Mouse (Mus musculus) forebrain, embryonic 13.5 days (tissue): ENCODE data around the gene Abca7. TPM values are rescaled to one million over a fixed set of nuclear protein-coding genes. Genes with fewer than 3 reads are reported as not detected.

Source experiments
- polyA plus RNA-seq: library from polyadenylated mRNA; unstranded; fragments of >200 nt; fragmentation: Nextera tagmentation; extraction: Ambion mirVana; gene quantifications from 2 replicates; pipeline ENCODE4 v1.2.1, GENCODE M21; 2015

The Abca7 gene
- polyA plus RNA-seq, 1 experiment from 2014 or later: 3.1 TPM

Other genes starting within 250 kb of the Abca7 start
- gene Polrmt, start 249.9 kb upstream of the Abca7 start, polyA plus RNA-seq: 39.1 and 43.8 TPM in 2 replicates
- 0.48 and 0.71 TPM in 2 replicates for gene Fgf22, start 241.4 kb upstream of the Abca7 start, polyA plus RNA-seq
- 70.9 and 74.8 TPM in 2 replicates for gene Rnf126, start 229.5 kb upstream of the Abca7 start, polyA plus RNA-seq
- 0.40 and 0.62 TPM in 2 replicates for gene Fstl3, start 219.2 kb upstream of the Abca7 start, polyA plus RNA-seq
- gene Prss57, start 205.5 kb upstream of the Abca7 start, polyA plus RNA-seq: 0.09 and 0.13 TPM in 2 replicates
- gene Palm, start 202.9 kb upstream of the Abca7 start, polyA plus RNA-seq: 214 and 234 TPM in 2 replicates
- gene Misp, start 175.5 kb upstream of the Abca7 start, polyA plus RNA-seq: 0.71 and 1.1 TPM in 2 replicates
- 148 and 171 TPM in 2 replicates for gene Ptbp1, start 142.1 kb upstream of the Abca7 start, polyA plus RNA-seq
- 12.8 and 15.9 TPM in 2 replicates for gene Prtn3, start 122.0 kb upstream of the Abca7 start, polyA plus RNA-seq
- 290 and 308 TPM in 2 replicates for gene Plppr3, start 121.9 kb upstream of the Abca7 start, polyA plus RNA-seq
- 0.24 TPM in 1 of 2 replicates, not detected in the other for gene Elane, start 110.2 kb upstream of the Abca7 start, polyA plus RNA-seq
- gene Cfd, start 105.6 kb upstream of the Abca7 start, polyA plus RNA-seq: not detected in 2 replicates
- gene Med16, start 87.6 kb upstream of the Abca7 start, polyA plus RNA-seq: 49.0 and 59.0 TPM in 2 replicates
- gene Gm26602, start 85.6 kb upstream of the Abca7 start, polyA plus RNA-seq: 33.6 TPM in 1 of 2 replicates, not detected in the other
- 1.0 and 1.3 TPM in 2 replicates for gene Kiss1r, start 79.5 kb upstream of the Abca7 start, polyA plus RNA-seq
- 200 and 217 TPM in 2 replicates for gene R3hdm4, start 75.3 kb upstream of the Abca7 start, polyA plus RNA-seq
- 2.5 and 3.6 TPM in 2 replicates for gene Arid3a, start 69.5 kb upstream of the Abca7 start, polyA plus RNA-seq
- gene Wdr18, start 36.3 kb upstream of the Abca7 start, polyA plus RNA-seq: 80.2 and 94.8 TPM in 2 replicates
- 0.38 and 0.57 TPM in 2 replicates for gene Grin3b, start 25.8 kb upstream of the Abca7 start, polyA plus RNA-seq
- gene Tmem259, start 12.2 kb upstream of the Abca7 start, polyA plus RNA-seq: 11.2 and 12.0 TPM in 2 replicates
- gene Cnn2, start 7.9 kb upstream of the Abca7 start, polyA plus RNA-seq: 30.0 and 32.2 TPM in 2 replicates
- gene Arhgap45, start 20.2 kb downstream of the Abca7 start, polyA plus RNA-seq: 1.2 and 1.3 TPM in 2 replicates
- 193 and 199 TPM in 2 replicates for gene Polr2e, start 43.3 kb downstream of the Abca7 start, polyA plus RNA-seq
- 487 and 489 TPM in 2 replicates for gene Gpx4, start 50.7 kb downstream of the Abca7 start, polyA plus RNA-seq
- 11.6 and 13.6 TPM in 2 replicates for gene Sbno2, start 109.1 kb downstream of the Abca7 start, polyA plus RNA-seq
- 20.7 and 21.6 TPM in 2 replicates for gene Stk11, start 119.3 kb downstream of the Abca7 start, polyA plus RNA-seq
- gene Atp5d, start 142.1 kb downstream of the Abca7 start, polyA plus RNA-seq: 454 and 459 TPM in 2 replicates
- 21.2 and 26.8 TPM in 2 replicates for gene Cbarp, start 144.3 kb downstream of the Abca7 start, polyA plus RNA-seq
- 35.1 and 37.9 TPM in 2 replicates for gene Midn, start 151.8 kb downstream of the Abca7 start, polyA plus RNA-seq
- 274 and 308 TPM in 2 replicates for gene Cirbp, start 169.5 kb downstream of the Abca7 start, polyA plus RNA-seq
- 12.2 and 12.6 TPM in 2 replicates for gene 1600002K03Rik, start 176.4 kb downstream of the Abca7 start, polyA plus RNA-seq
- gene Efna2, start 183.0 kb downstream of the Abca7 start, polyA plus RNA-seq: 17.7 and 19.5 TPM in 2 replicates
- gene Mum1, start 229.9 kb downstream of the Abca7 start, polyA plus RNA-seq: 62.1 and 64.7 TPM in 2 replicates